Mouse (Mus musculus): ENCODE measurements at regions not wholly inside any gene's neighbourhood (a gene's known extent, or its start where the extent isn't known, plus 50 kb on each side); places are given as distances from the start of the nearest gene placed in this dataset.

- no peak overlapping the region for H3ac ChIP-seq (ENCODE audit: control insufficient read depth, insufficient read length)
- no peak overlapping the region for H3K4me2 ChIP-seq (ENCODE audit: low read depth)
- no peaks in the 10 kb centered on the region for H3K79me2 ChIP-seq (ENCODE audit: control insufficient read depth, insufficient read depth)
- no peaks in the 10 kb centered on the region for H3K36me3 ChIP-seq (ENCODE audit: control insufficient read depth, insufficient read depth)
- H3K27me3 ChIP-seq (ENCODE audit: control insufficient read depth, insufficient read depth, insufficient read length): no peaks in the 10 kb centered on the region
- TF ChIP-seq TCF3 (IDR thresholded peaks at IDR 0.05; ENCODE audit: insufficient read length, low read depth): no peak
- TF ChIP-seq POLR2AphosphoS2 (IDR thresholded peaks at IDR 0.05; ENCODE audit: insufficient read length, low read depth): no peak
- TF ChIP-seq USF1 (IDR thresholded peaks at IDR 0.05; ENCODE audit: low read depth): no peak
- no peak for TF ChIP-seq POLR2A (IDR thresholded peaks at IDR 0.05; ENCODE audit: insufficient read length, low read depth)
- TF ChIP-seq REST (IDR thresholded peaks at IDR 0.05; ENCODE audit: insufficient read depth, insufficient read length): no peak
- TF ChIP-seq MYOD1 (IDR thresholded peaks at IDR 0.05; ENCODE audit: control insufficient read depth in 1 of 3, insufficient read length in 2 of 3, low read depth in 2 of 3): no peak
- no peak for TF ChIP-seq SRF (IDR thresholded peaks at IDR 0.05; ENCODE audit: control insufficient read depth, insufficient read length, low read depth)
- no peak for TF ChIP-seq TCF12 (IDR thresholded peaks at IDR 0.05; ENCODE audit: insufficient read depth, poor library complexity, severe bottlenecking)
- no peak for TF ChIP-seq CEBPB (IDR thresholded peaks at IDR 0.05; ENCODE audit: insufficient read depth, poor library complexity, severe bottlenecking)
- no peak for TF ChIP-seq E2F4 (IDR thresholded peaks at IDR 0.05; ENCODE audit: insufficient read depth)
- TF ChIP-seq MYOG (IDR thresholded peaks at IDR 0.05; ENCODE audit: control insufficient read depth in 1 of 3, insufficient read depth in 1 of 3, insufficient read length in 2 of 3, low read depth in 2 of 3): no peak
- no peak for TF ChIP-seq MAX (IDR thresholded peaks at IDR 0.05; ENCODE audit: low read depth)
- no peak overlapping the region for H3K4me3 ChIP-seq
Measured at GRCm38 (mm10) chr4:152832757-152833363, 355.2 kb upstream of the Kcnab2 start.

- Histone ChIP-seq H3K79me2 (ENCODE audit: control insufficient read depth, insufficient read depth) (no peaks in the 10 kb centered on the region), H3K4me2 (ENCODE audit: low read depth) (no peak overlapping the region)
Measured at GRCm38 (mm10) chr4:152825185-152825584, 347.5 kb upstream of the Kcnab2 start.

DNA sequence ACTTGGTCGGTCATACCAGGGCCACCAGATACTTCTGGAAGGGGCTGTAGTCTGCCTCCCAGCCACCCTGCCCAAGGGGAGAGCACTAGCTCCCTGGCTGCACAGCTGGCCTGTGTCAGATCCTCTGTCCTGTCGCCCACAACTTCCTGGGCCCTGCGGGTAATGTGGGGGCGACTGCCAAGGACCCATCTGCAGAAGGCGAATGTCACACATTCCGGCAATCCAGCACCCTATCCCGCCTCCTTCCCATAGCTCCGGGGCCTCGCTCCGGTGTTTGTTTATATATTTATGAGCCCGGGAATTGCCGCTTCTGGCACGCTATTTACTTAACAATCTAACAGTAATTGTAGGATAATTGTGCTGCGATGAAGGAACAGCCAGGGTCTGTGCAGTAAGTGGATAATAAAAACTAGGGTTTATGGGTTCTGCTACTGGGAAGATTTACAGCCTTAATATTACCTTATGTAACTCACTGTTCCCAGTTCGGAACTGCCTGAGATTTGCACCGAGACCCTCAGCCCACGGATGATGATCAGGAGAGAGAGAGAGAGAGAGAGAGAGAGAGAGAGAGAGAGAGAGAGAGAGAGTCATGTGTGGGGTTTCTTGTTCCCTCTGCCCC is 338.6 kb upstream of the Kcnab2 start:
- no peaks in the 10 kb centered on the region for H3K79me2 ChIP-seq (ENCODE audit: control insufficient read depth, insufficient read depth)
- H3ac ChIP-seq (ENCODE audit: control insufficient read depth, insufficient read length): no peak overlapping the region
- H3K27me3 ChIP-seq (ENCODE audit: control insufficient read depth, insufficient read depth, insufficient read length): no peaks in the 10 kb centered on the region
- H3K4me2 ChIP-seq (ENCODE audit: low read depth): no peak overlapping the region
- H3K4me3 ChIP-seq: no peak overlapping the region
- H3K36me3 ChIP-seq (ENCODE audit: control insufficient read depth, insufficient read depth): no peaks in the 10 kb centered on the region
- TF ChIP-seq POLR2A (IDR thresholded peaks at IDR 0.05; ENCODE audit: insufficient read length, low read depth) (no peak), MAX (IDR thresholded peaks at IDR 0.05; ENCODE audit: low read depth) (no peak), MYOD1 (IDR thresholded peaks at IDR 0.05; ENCODE audit: control insufficient read depth in 1 of 3, insufficient read length in 2 of 3, low read depth in 2 of 3) (no peak), SRF (IDR thresholded peaks at IDR 0.05; ENCODE audit: control insufficient read depth, insufficient read length, low read depth) (no peak), REST (IDR thresholded peaks at IDR 0.05; ENCODE audit: insufficient read depth, insufficient read length) (no peak), E2F4 (IDR thresholded peaks at IDR 0.05; ENCODE audit: insufficient read depth) (no peak), CEBPB (IDR thresholded peaks at IDR 0.05; ENCODE audit: insufficient read depth, poor library complexity, severe bottlenecking) (no peak), MYOG (IDR thresholded peaks at IDR 0.05; ENCODE audit: control insufficient read depth in 1 of 3, insufficient read depth in 1 of 3, insufficient read length in 2 of 3, low read depth in 2 of 3) (no peak), TCF12 (IDR thresholded peaks at IDR 0.05; ENCODE audit: insufficient read depth, poor library complexity, severe bottlenecking) (no peak), USF1 (IDR thresholded peaks at IDR 0.05; ENCODE audit: low read depth) (no peak), TCF3 (IDR thresholded peaks at IDR 0.05; ENCODE audit: insufficient read length, low read depth) (no peak), POLR2AphosphoS2 (IDR thresholded peaks at IDR 0.05; ENCODE audit: insufficient read length, low read depth) (no peak)

More at GRCm38 (mm10) chr4:152825185-152825584, 347.5 kb upstream of the Kcnab2 start:
- no peak overlapping the region for H3ac ChIP-seq (ENCODE audit: control insufficient read depth, insufficient read length)
- H3K27me3 ChIP-seq (ENCODE audit: control insufficient read depth, insufficient read depth, insufficient read length): no peaks in the 10 kb centered on the region
- H3K4me3 ChIP-seq: no peak overlapping the region
- no peaks in the 10 kb centered on the region for H3K36me3 ChIP-seq (ENCODE audit: control insufficient read depth, insufficient read depth)
- TF ChIP-seq TCF3 (IDR thresholded peaks at IDR 0.05; ENCODE audit: insufficient read length, low read depth) (no peak), TCF12 (IDR thresholded peaks at IDR 0.05; ENCODE audit: insufficient read depth, poor library complexity, severe bottlenecking) (no peak), MAX (IDR thresholded peaks at IDR 0.05; ENCODE audit: low read depth) (no peak), E2F4 (IDR thresholded peaks at IDR 0.05; ENCODE audit: insufficient read depth) (no peak), CEBPB (IDR thresholded peaks at IDR 0.05; ENCODE audit: insufficient read depth, poor library complexity, severe bottlenecking) (no peak), MYOD1 (IDR thresholded peaks at IDR 0.05; ENCODE audit: control insufficient read depth in 1 of 3, insufficient read length in 2 of 3, low read depth in 2 of 3) (no peak), USF1 (IDR thresholded peaks at IDR 0.05; ENCODE audit: low read depth) (no peak), POLR2AphosphoS2 (IDR thresholded peaks at IDR 0.05; ENCODE audit: insufficient read length, low read depth) (no peak), MYOG (IDR thresholded peaks at IDR 0.05; ENCODE audit: control insufficient read depth in 1 of 3, insufficient read depth in 1 of 3, insufficient read length in 2 of 3, low read depth in 2 of 3) (no peak)

DNA sequence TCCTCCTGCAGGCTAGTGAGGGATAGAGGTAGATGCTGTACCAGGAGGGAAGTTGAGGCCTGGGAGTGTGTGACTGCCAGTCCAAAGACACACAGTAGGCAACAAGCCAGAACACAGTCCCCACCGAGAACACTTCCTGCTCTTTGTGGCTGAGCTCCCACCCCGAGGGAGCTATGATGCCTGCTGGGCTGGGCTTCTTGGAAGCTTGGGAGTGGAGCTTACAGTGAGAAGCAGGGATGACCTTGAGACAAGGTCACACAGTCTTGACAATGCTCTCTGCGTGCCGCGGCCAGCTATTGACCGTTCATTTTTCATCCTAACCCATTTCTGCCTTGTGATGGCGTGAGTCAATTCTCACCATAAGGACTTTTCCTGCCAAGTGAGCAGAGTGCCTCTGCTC is 328.9 kb upstream of the Kcnab2 start:
- Histone ChIP-seq H3K4me2 (ENCODE audit: low read depth) (no peak overlapping the region), H3K4me3 (no peak overlapping the region), H3K79me2 (ENCODE audit: control insufficient read depth, insufficient read depth) (no peaks in the 10 kb centered on the region), H3K36me3 (ENCODE audit: control insufficient read depth, insufficient read depth) (no peaks in the 10 kb centered on the region), H3ac (ENCODE audit: control insufficient read depth, insufficient read length) (no peak overlapping the region), H3K27me3 (ENCODE audit: control insufficient read depth, insufficient read depth, insufficient read length) (no peaks in the 10 kb centered on the region)
- TF ChIP-seq TCF3 (IDR thresholded peaks at IDR 0.05; ENCODE audit: insufficient read length, low read depth): no peak
- TF ChIP-seq MYOG (IDR thresholded peaks at IDR 0.05; ENCODE audit: control insufficient read depth in 1 of 3, insufficient read depth in 1 of 3, insufficient read length in 2 of 3, low read depth in 2 of 3): no peak
- TF ChIP-seq POLR2A (IDR thresholded peaks at IDR 0.05; ENCODE audit: insufficient read length, low read depth): no peak
- no peak for TF ChIP-seq POLR2AphosphoS2 (IDR thresholded peaks at IDR 0.05; ENCODE audit: insufficient read length, low read depth)
- TF ChIP-seq MAX (IDR thresholded peaks at IDR 0.05; ENCODE audit: low read depth): no peak
- TF ChIP-seq MYOD1 (IDR thresholded peaks at IDR 0.05; ENCODE audit: control insufficient read depth in 1 of 3, insufficient read length in 2 of 3, low read depth in 2 of 3): no peak
- no peak for TF ChIP-seq CEBPB (IDR thresholded peaks at IDR 0.05; ENCODE audit: insufficient read depth, poor library complexity, severe bottlenecking)
- TF ChIP-seq SRF (IDR thresholded peaks at IDR 0.05; ENCODE audit: control insufficient read depth, insufficient read length, low read depth): no peak
- no peak for TF ChIP-seq E2F4 (IDR thresholded peaks at IDR 0.05; ENCODE audit: insufficient read depth)
- TF ChIP-seq USF1 (IDR thresholded peaks at IDR 0.05; ENCODE audit: low read depth): no peak
- TF ChIP-seq REST (IDR thresholded peaks at IDR 0.05; ENCODE audit: insufficient read depth, insufficient read length): no peak

All from myocyte (in vitro differentiated cells).